Mouse (Mus musculus): ENCODE results near the gene Grb10. TPM values are rescaled to one million over a fixed set of nuclear protein-coding genes. Genes with fewer than 3 reads are reported as not detected.

Grb10 gene
- polyA plus RNA-seq, 2 experiments = 43.2 to 91.5 TPM

GRCm38 (mm10) chr11:11881783-11882155 is 156.7 kb downstream of the Grb10 start:
- DNase-seq (ENCODE audit: low read depth in 3 of 3, low spot score in 3 of 3) (no peak), ATAC-seq (ENCODE audit: insufficient read depth) (no peak)
- no peaks in the 10 kb centered on the region for H3K27me3 ChIP-seq (ENCODE audit: control insufficient read depth, insufficient read depth, low read length)
- TF ChIP-seq EP300 (IDR thresholded peaks at IDR 0.05; ENCODE audit: low read depth) (no peak), CTCF (IDR thresholded peaks at IDR 0.05; ENCODE audit: low read depth) (no peak)
- H3K4me1 ChIP-seq (replicated peaks; ENCODE audit: control insufficient read depth in 2 of 2, insufficient read depth in 2 of 2, low read length in 1 of 2) = peaks cover 58 to 72% of the 10 kb centered on the region in 2 experiments
- no peak overlapping the region for H3K27ac ChIP-seq
- H3K4me2 ChIP-seq (ENCODE audit: low read depth) = no peak overlapping the region
- no peak overlapping the region for H3K4me3 ChIP-seq (ENCODE audit: insufficient read depth in 1 of 2, low read depth in 2 of 2, low read length in 2 of 2)
- no peak overlapping the region for H3K9ac ChIP-seq (replicated peaks)
- 63% methylated on average over 1 of the region's 1 CpGs for WGBS (ENCODE audit: insufficient replicate concordance)
- H3K36me3 ChIP-seq (replicated peaks; ENCODE audit: control insufficient read depth, insufficient read depth, low read depth) = no peaks in the 10 kb centered on the region
- no peaks in the 10 kb centered on the region for H3K9me3 ChIP-seq (ENCODE audit: control insufficient read depth, low read length)

DNA sequence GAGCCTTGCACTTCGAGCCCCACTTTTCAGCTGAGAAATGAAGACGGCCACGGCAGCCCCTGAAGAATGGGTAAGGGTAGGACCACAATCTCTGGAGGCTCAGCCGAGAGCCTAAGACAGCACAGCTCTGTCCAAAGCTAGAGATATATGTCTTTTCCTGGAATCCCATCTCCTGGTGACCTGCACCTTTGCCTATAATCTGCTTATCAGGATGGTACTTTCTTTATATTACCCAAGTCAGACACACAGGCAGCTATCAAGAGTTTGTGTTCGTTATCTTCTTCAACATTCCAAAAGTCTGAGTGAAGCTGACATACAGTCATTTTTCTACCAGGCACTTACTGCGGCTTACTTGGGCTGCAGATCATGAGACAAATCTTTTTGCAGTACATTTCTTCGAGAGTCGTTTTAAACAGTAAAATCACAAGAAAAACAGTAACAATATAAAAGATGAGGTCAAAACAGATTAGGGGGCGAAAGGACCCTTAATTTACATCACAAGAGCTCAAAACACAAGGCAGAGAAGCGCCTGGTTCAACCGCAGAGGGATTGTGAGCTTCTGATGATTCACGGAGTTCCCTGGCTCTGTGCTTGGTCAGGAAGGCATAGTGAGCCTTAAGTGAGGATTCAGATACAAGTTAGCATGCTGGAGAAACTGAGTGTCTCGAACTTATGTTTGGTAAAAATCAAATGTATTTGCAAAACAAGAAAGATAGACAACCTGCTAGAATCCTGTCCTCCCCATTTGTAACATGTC is 157.3 kb downstream of the Grb10 start:
- 31% methylated on average over 13 of the region's 13 CpGs for WGBS (ENCODE audit: insufficient replicate concordance)
- Histone ChIP-seq H3K4me3 (ENCODE audit: insufficient read depth in 1 of 2, low read depth in 2 of 2, low read length in 2 of 2) (no peak overlapping the region), H3K9ac (replicated peaks) (peak overlapping the region; percentile 16; the same call in 1 of the 2 replicates), H3K27me3 (ENCODE audit: control insufficient read depth, insufficient read depth, low read length) (no peaks in the 10 kb centered on the region), H3K36me3 (replicated peaks; ENCODE audit: control insufficient read depth, insufficient read depth, low read depth) (no peaks in the 10 kb centered on the region), H3K4me1 (replicated peaks; ENCODE audit: control insufficient read depth in 2 of 2, insufficient read depth in 2 of 2, low read length in 1 of 2) (peaks cover 52 to 68% of the 10 kb centered on the region in 2 experiments), H3K4me2 (ENCODE audit: low read depth) (no peak overlapping the region), H3K27ac (no peak overlapping the region; the same call in 1 of the 2 replicates), H3K9me3 (ENCODE audit: control insufficient read depth, low read length) (no peaks in the 10 kb centered on the region)
- no peak for ATAC-seq (ENCODE audit: insufficient read depth)
- DNase-seq (ENCODE audit: low read depth in 3 of 3, low spot score in 3 of 3) = no peak
- TF ChIP-seq EP300 (IDR thresholded peaks at IDR 0.05; ENCODE audit: low read depth) = peak; percentile 34; the same call in 1 of the 2 replicates
- no peak for TF ChIP-seq CTCF (IDR thresholded peaks at IDR 0.05; ENCODE audit: low read depth)

Other genes starting within 250 kb of the Grb10 start
- gene Fignl1, start 229.7 kb downstream of the Grb10 start, polyA plus RNA-seq (2012; rRNA removed) = 23.2 and 32.2 TPM in 2 replicates
- 102 and 110 TPM in 2 replicates for gene Fignl1, start 229.7 kb downstream of the Grb10 start, polyA plus RNA-seq (2014; fragmentation: Nextera tagmentation; extraction: Ambion mirVana)
- 3.0 and 4.3 TPM in 2 replicates for gene Ddc, start 140.5 kb downstream of the Grb10 start, polyA plus RNA-seq (2012; rRNA removed)
- 7.4 and 8.2 TPM in 2 replicates for gene Ddc, start 140.5 kb downstream of the Grb10 start, polyA plus RNA-seq (2014; fragmentation: Nextera tagmentation; extraction: Ambion mirVana)